Mouse (Mus musculus) thymus, postnatal 36 days (tissue): ENCODE measurements around the gene Nr1i3.
A peak's percentile ranks its signal among the peaks of the same experiment; 100 is the strongest.
"Not testable (repeated sequence)": the region's sequence is repeated elsewhere in the genome, so short reads cannot be mapped to it uniquely, and the experiment has no call there.

Source experiments
- DNase-seq, 2 experiments: peaks; one replicate each; pipeline ENCODE4 v3.0.0; 2022; ENCODE audit warnings: mixed read lengths in 2 of 2

Nr1i3 gene

DNA sequence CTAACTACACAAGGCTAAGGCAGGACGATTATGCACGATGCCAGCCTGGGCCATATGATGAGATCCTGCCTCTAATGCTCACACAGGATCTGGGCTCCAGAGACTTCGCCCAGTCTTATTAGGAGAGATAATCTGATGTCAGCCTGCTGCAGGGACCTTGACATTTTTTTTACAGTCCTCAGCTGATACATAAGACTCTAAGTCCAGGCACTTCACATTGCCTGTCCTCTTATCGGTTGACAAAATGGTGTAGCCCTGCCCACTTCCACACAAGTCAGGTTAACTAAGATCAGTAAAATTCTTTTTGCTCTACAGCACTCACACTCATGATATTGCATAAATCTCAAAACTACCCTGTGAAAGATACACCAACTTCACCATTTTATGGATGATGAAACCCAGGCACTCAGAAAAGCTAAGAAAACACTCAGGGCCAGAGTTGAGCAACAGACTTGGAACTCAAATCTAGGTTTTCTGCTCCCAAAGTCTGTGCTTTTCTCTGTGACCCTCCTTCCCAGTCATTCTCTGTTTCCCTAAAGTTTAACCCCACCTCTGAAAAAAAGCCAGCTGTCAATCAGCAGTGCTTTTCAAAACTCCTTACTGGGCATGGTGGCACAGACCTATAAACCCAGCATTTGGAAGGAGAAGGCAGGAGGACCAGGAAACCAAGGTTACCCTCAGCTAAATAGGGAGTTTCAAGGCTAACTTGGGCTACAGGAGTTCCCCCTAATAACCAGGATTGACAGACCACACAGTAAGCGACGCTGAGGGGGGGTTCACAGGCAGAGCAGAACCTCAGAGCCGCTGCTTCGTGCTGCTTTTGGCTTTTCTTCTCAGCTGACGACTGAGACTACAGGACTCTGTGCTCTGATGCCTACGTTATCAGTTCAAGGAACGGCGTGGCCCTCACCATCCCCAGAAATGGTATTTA is 19.3 kb downstream of the Nr1i3 start:
- no peak for DNase-seq

DNA sequence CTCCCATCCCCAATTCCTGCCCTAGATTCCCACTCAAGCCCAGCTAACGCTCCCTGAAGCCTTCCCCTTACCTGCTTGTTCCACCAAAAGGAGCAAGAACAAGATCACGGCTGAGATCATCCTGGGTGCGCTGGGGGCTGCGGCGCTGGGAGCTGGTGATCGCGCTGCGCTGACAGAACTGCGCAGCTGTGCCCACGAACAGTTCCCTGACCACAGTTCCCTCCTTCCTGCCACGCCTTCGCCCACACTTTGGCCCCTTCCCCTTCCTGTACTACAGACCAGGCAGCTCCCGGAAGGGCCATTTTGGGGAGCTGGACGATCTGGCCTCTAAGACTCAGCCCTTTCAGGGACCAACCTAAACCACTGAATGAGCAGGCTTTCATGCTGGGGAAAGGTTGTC is 20.4 kb downstream of the Nr1i3 start, which contains the start of gene Fcer1g:
Gene Fcer1g, minus strand, starts transcription at position 240 of the 400 bp plus-strand sequence.
- no peak for DNase-seq

DNA sequence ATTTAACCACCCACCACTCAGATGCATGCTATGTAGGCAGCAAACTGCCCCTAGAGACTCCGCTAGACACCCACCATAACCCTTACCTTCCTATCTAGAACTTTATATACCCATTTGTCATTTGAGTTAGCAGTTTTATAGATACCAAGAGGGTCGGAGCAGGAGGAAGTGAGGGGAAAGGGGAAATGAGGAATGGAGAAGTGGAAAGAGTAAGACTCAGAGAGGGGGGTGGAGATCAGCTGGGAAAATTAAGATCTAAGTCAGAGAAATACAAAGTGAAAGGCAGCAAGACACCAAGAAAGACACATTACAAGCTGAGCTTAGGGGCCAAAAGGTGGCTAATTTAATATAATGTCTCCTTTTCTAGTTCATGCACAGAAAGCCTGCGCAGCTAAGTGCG is 20.8 kb downstream of the Nr1i3 start:
- no peak for DNase-seq

DNA sequence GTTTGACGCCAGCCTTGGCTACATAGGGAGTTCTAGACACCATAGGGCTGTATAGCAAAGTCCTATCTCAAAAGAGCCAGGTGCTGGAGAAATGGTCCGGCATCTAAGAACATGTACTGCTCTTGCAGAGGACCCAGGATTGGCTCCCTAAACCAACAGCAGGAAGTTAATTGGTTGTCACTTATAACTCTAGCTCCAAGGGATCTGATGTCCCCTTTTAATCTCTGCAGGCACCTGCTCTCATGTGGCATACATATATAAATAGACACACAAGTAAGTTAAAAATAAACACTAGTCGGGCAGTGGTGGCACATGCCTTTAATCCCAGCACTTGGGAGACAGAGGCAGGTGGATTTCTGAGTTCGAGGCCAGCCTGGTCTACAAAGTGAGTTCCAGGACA is 22.0 kb downstream of the Nr1i3 start:
- no peak for DNase-seq

GRCm38 (mm10) chr1:171237438-171237837 is 23.7 kb downstream of the Nr1i3 start:
- no peak for DNase-seq

- DNase-seq = peak; percentile 47 to 48
These were observed 24.7 kb downstream of the Nr1i3 start for GRCm38 (mm10) chr1:171238463-171238862.

- no peak for DNase-seq
These were observed 26.4 kb downstream of the Nr1i3 start for GRCm38 (mm10) chr1:171239992-171240744.

DNA sequence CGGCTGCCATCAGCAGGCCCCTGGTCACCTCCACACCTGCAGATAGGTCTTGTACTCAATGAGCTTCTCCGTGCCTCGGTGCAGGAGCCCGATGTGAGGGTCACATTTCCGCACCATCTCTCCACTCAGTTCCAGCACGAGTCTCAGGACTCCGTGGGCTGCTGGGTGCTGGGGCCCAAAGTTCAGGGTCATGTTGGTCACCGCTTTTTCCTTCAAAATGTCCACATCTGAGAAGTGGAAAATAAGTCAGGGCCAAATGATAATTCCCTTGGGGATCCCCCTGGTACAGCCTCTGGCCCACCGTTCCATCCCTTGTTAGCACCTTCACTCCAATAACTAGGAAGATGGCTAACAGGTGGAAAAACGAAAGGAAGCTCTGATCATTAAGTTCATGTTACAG is 27.1 kb downstream of the Nr1i3 start:
- no peak for DNase-seq

DNA sequence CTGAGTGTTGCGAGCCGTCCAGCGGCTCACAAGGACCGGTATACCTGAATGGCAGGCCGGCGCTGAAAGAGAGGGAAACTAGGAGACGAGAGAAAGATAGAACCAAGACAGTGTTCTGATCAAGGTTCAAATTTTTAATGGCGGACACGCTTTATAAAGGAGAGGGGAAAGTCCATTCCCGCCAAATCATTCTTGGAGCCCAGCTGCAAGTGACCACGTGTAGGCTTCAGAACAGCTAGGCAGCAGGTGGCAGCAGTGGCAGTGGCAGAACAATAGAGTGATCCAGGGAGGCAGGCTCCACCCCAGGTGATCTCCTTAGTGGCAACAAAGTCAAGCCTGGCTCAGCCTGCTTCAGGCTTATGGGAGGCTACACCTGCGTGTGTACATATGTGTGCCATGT is 28.2 kb downstream of the Nr1i3 start:
- not testable (repeated sequence) for DNase-seq

DNA sequence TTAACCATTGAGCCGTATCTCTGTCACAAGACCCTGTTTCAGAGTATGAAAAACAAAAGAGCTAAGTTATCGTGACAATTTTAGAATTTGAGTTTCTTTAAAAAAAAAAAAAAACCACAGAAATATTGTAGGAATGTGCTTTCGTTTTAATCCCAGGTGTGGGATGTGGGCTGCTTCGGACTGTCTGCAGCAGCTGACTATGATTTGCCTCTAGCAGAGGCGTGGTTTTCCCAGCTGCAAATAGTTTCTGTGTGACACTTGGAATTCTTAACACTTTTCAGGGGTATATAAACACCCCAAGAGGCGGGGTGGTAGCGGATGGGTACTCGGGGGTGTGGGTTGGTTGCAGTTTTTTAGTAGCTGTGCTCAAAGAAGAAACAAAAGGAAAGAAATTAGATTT is 31.6 kb downstream of the Nr1i3 start:
- DNase-seq = no peak

- peak; percentile 96 for DNase-seq
These were observed 33.1 kb downstream of the Nr1i3 start for GRCm38 (mm10) chr1:171246709-171247452.

GRCm38 (mm10) chr1:171247453-171247841 is 33.7 kb downstream of the Nr1i3 start:
- peak in 1 of 2 experiments; percentile 36 for DNase-seq

DNA sequence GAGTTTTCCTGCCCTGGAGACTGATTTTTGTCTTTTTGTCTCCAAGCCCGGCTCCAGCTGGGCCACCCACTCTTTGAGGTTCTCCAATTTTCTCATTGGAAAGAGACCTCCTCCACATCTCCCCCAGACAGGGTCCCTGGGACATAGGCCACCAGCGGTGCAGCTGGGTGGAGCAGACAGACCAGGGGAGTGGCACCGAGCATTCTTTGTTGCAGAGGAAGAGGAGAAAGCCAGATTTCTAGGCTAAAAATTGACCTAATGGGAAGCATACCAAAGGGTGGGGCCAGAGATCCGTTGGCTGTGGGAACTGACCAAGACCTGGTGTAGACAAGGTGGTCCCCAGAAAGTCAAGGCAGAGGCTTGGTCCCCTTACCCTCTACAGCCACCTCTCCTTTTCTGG is 34.1 kb downstream of the Nr1i3 start:
- DNase-seq = no peak

DNA sequence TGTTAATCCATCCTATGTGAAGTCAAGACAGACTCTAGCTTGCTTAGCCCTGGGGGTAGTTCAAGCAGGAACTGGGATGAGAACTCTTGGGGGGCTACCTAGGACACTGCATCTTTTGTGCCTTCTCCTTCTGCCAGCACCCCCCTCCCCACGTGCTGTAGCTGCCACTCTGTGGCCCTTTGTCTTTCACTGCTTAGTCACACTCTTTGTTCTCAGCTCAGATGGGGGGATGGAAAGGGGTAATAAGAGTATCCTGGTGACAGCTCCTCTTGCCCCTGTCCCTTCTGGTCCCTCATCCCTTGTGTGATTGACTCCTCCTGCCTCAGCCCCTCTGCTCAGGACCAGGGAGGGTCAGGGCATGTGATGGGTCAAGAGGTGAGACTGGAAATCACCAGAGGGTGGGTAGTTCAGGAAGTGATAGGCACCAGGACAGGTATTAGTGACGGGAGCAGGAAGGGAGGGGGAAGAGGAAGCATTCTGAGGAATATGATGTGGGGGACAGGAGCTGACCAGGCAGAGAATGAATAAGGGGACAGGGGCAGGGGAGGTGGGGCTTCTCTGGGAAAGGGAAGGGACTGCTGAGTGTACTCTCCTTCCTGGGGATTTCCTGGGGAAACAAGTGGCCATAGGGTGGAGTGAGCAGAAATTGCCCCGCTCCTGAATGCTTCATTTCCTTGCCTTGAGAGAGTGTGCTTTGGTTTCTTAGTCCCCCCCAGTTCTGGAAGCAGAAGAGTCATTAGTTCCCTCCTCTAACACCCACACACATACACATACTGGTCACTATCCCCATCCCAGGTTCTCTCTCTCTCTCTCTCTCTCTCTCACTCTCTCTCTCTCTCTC is 34.8 kb downstream of the Nr1i3 start:
- DNase-seq = no peak

GRCm38 (mm10) chr1:171249913-171250600 is 36.3 kb downstream of the Nr1i3 start, which contains the start of gene Adamts4:
Gene Adamts4 (plus strand): TSS chr1:171250421.
- no peak for DNase-seq

DNA sequence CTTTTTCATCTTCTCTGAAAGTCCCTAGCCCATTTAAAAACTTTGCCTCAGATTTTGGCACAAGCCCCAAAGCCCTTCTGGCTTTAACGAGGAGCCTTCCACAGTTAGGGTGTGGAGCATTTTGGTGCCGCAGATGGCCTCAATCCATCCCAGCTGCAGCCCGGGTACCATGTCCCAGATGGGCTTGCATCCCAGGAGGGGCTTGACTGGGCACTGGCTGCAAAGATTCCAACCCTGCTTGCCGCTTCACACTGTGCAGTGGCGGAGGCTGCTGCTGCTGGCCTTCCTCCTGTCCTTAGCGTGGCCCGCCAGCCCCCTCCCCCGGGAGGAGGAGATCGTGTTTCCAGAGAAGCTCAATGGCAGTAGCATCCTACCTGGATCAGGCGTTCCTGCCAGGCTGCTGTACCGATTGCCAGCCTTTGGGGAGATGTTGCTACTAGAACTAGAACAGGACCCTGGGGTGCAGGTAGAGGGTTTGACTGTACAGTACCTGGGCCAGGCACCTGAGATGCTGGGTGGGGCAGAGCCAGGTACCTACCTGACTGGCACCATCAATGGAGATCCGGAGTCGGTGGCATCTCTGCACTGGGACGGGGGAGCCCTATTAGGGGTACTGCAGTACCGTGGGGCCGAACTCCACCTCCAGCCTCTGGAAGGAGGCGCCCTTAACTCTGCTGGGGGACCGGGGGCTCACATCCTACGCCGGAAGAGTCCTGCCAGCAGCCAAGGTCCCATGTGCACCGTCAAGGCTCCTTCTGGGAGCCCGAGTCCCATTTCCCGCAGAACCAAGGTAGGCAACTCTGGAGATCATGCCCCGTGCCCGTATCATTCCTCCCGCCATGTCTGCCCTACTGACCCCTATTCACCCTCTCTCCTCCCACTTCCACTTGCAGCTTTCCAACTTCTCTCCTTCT is 37.2 kb downstream of the Nr1i3 start, which contains the start of gene Ndufs2:
Gene Ndufs2, minus strand, starts transcription at position 709 of the 914 bp plus-strand sequence.
- no peak for DNase-seq

- no peak for DNase-seq
These were observed 38.0 kb downstream of the Nr1i3 start for GRCm38 (mm10) chr1:171251594-171252324.

GRCm38 (mm10) chr1:171252415-171252814 is 38.6 kb downstream of the Nr1i3 start:
- DNase-seq = no peak

GRCm38 (mm10) chr1:171256095-171256818 is 42.5 kb downstream of the Nr1i3 start:
- DNase-seq = no peak
